Mouse (Mus musculus): ENCODE data around the gene Bcl3.
A peak's percentile ranks its signal among the peaks of the same experiment; 100 is the strongest.
"Not testable (repeated sequence)": the region's sequence is repeated elsewhere in the genome, so short reads cannot be mapped to it uniquely, and the experiment has no call there.

Bcl3 gene

DNA sequence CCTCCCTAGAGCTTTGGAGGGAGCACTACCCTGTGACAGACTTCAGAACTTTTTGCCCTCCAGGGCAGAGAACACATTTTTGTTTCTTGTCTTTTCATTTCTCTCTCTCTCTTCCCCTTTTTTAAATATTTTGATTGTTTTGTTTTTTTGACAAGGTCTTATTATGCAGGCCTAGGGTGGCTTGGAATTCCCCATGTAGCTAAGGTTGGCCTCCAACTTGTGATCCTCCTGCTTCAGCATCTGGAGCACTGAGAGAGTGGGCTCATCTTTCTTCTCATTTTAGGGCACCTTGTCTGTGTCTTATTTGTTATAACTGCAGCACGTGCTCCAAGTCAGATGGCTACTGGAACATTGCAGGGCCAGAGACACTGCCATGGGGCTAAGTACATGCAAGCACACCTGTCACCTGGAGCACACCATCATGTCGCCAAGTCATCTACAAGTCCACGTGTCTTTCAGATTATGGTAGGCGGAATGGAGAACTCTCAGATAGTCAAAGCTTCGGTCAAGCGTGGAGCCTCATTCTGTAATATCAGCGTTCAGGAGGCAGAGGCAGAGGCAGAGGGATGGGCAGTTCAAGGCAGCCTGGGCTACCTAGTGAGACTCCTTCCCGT, 16.1 kb downstream of the Bcl3 start:
- DNase-seq (ENCODE audit: low spot score in 2 of 2) = no peak

DNA sequence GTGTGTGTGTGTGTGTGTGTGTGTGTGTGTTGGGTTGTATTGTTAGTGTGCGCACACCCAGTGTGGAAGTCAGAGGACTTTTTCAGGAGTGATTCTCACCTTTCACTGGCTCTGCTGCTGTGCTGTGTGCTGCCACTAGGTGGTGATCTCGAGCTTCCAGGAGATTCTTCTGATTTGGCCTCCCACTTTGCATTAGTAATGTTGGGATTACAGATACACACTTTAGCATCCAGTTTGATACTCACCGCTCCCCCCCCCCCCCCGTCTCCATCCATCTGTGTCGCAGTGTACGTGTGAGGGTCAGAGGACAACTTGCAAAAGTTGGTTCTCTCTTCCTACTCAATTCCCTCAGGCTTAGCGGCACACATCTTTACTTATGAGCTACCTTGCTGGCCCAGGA, 19.6 kb downstream of the Bcl3 start:
- peak; percentile 74 to 75 for DNase-seq (ENCODE audit: low spot score in 2 of 2)

DNA sequence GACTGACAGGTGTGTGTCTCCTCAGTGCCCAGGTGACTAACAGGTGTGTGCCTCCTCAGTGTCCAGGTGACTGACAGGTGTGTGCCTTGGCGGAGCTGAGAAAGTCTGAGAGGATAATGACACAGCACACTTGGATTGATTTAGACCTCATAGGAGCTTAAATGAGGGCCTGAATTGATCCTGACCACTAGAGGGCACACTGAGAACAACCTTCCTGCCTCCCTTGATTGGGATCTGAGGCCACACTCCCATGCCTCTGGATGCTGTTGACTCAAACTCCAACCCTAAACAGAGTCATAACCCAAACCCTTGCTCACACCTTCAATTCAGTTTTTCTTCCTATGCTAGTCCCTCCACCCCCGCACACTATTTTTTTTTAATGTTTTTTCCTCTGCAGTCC, 21.8 kb downstream of the Bcl3 start:
- peak in 1 of 2 experiments; percentile 47 for DNase-seq (ENCODE audit: low spot score in 2 of 2)

DNA sequence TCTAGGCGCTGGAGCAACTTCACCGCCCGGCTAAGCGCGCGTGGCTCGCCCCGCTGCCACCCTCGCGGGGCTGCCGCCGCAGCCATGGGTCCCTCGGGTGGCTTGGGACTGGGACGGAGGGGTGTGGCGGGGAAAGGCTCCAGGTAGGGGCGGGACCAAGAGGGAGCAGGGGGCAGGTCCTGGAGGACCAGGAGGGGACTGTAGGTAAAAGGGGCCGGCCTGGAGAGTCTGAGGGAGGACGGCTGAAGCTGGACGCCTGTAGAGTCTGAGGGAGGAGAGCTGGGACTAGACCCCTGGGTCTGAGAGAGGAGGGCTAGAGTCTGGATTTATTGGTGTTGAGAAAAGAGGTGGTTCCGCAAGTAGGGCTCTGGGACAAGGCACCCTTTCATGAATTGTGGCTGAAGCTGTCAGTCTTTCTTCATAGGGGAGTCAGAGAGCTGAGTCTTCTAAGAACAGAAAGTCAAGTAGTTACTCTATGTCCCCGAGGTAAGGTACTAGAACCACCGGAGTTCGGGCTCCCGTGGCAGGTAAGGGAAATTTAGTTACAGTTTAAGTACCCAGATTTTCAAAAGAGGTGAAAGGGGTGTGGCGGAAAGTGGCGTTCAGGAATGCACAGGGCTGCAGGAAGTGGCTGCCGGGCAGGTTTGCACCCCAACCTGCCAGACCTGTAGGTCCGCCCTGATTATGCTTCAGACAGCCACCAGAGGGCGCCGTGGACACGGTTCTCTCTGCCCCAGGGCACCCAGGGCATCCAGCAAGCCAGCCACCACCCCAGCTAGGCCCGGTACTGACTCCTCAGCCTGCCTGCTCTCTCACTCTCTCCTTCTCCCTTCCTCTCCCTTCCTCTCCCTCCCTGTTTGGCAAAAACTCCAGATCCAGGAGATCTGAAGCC, 25.6 kb downstream of the Bcl3 start, which contains the start of gene Cblc:
Gene Cblc (minus strand): TSS at position 113 of the 892 bp plus-strand sequence.
- peak; percentile 35 to 46 for DNase-seq (ENCODE audit: low spot score in 2 of 2)

DNA sequence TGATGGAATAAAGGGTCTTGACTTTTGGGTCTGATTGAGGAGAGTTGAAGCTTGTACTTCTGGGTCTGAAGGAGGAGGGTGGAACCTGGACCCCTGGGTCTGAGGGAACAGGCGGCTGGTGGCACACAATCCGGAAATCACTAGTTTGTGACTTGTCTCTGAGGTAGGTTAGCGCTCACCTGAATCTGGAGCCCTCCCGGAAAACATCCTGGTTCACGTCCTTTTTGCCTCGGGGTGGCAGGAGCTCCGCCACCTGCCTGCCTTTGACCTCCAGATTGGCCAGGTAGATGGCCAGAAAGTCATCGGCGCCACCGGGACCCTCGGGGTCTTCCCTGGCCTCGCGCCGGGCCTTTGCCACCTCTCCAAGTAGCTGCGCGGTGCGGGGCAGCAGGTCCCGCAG, 26.3 kb downstream of the Bcl3 start:
- no peak for DNase-seq (ENCODE audit: low spot score in 2 of 2)

DNA sequence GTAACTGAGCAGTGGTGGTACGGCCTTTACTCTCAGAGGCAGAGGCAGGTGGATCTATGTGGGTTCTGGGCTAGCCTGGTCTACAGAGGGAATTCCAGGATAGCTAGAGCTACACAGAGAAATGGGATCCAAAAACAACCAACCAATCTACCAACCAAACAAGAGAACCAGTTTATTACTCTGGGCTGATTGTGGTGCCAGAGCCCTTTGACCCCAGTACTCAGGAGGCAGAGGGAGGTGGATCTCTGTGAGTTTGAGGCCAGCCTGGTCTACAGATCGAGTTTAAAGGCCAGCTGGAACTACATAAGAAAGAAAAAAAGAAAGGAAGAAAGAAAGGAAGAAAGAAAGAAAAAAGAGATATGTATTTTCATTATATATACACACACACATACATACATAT, 27.3 kb downstream of the Bcl3 start:
- no peak for DNase-seq (ENCODE audit: low spot score in 2 of 2)

DNA sequence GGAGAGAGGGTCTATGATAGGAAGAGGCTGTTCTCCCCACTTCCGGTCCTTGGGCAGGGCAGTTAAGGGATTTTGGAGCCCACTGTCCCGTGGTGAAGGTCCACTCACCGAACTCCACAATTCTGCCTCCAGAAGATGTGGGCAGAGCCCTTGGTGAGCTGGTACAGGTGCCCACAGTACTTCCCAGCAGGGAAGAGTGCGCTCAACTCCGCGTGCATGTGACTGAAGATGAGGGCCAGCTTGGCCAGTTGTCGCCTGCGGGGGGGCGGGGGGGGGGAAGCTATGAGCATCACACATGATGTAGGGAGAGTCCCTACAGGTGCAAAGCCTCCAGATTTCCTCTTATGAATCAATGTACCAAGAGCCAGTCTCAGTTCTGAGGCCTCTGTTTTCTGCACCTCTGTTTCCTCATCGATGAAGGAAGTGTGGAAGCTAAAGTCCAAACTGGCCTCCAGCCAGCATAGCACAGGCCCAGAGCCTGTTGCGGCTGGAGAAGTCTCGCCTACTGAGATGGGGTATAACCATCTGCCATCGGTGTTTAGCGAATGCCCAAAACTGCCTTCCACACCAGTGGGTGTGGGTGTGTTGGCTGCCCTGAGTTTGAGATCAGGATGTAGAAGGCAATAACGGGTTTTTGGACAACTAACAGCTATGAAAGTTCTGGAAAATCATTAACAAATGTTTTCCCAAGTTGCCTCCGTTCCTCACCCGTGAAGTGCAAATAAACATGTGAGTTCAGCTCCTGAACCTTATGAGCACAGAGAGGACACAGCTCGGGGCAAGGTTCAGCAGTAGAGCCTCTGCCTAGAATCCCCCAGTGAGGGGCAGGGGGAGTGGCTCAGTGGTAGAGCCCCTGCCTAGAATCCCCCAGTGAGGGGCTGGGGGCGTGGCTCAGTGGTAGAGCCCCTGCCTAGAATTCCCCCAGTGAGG, 29.6 kb downstream of the Bcl3 start:
- DNase-seq (ENCODE audit: low spot score in 2 of 2) = no peak

DNA sequence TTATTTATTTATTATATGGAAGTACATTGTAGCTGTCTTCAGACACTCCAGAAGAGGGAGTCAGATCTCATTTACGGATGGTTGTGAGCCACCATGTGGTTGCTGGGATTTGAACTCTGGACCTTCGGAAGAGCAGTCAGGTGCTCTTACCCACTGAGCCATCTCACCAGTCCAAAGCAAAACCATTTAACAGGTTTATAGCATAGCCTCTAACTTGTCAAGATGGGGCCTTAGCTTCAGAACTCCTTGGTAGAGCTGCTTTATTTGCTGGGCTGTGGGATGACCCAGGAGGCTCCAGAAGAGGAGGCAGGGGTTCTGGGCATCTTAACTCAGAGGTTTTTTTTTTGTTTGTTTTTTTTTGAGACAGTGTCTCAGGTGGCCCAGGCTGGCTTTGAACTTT, 31.1 kb downstream of the Bcl3 start:
- DNase-seq (ENCODE audit: low spot score in 2 of 2) = not testable (repeated sequence)

DNA sequence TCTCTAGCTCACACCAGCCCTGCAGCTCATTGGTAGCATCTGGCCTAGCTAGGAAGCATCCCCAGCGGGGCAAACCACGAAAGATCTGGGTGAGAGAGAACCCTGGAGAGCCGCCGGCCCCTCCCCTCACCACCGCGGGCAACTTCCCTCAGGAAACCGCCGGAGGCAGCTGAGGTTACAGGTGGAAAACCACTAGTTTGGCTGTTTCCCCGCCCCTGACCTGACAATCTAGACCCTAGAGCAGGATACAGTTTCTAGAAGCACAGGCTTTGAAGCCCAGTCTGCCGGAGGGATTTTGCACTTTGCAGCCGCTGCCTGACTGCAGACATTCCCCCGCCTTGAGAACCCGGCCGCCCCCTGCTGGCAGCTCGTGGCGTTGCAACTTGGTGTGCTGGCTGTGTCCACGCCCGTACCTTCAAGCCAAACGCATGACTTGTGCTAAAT, 32.6 kb downstream of the Bcl3 start:
- DNase-seq (ENCODE audit: low spot score in 2 of 2) = peak; percentile 83 to 86

DNA sequence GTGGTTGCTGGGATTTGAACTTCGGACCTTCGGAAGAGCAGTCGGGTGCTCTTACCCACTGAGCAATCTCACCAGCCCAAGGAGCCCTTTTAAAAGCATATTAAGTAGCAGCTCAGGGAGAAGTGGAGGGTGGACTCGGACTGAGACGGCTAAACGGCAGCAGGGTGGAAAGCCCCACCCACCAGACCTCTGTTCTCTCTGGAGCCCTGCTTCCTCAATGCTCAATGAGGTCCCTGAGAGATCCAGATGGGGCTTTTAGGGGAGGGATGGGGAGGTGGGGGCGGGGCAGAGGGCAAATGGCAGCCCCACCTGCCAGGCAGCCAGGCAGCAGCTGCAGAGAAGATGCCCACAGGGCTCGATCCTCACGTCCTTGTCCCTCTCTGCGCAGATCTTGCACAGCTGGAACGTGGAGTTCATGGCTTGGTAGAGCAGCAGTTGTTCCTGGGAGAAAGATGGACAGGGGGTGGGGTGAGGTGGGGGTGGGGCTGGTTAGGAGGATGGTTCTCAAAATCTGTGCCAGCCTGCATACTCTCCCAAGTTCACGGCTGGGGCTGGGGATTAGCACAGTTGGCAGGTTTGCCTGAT, 36.6 kb downstream of the Bcl3 start:
- DNase-seq (ENCODE audit: low spot score in 2 of 2) = no peak

DNA sequence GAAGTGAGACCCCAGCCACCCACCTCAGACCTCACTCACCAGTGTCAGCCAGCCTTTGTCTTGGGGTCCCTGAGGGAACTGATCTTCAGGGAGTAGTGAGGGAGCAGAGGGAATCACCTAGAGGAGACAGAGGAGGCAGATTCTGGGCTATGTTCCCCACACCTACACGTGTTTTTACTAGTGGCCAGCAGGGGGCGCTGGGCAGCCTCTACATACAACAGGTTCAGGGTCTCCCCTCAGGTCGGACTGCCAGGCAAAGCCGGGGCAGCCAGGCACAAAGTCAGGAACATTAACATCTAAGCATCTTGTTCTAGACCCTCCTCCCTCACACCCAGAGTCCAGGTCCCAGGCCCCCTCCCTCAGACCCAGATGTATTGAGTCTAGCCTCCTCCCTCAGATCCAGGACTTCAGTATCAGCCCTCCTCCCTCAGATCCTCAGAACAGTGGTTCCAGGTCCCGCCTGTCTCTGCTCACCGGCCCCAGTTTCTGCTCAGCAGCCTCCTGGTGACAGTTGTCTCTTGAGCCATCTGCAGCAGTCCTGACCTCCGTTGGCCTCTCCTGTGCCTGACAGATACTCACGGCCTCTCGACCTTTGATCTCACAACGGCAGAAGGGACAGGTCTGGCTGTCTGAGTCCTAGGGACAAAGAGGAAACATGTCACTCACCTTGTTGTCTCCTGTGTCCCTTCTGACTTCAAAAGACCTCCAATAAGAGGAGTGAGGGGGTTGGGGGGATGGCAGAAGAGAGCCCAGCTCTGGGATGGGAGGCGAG, 37.6 kb downstream of the Bcl3 start:
- DNase-seq (ENCODE audit: low spot score in 2 of 2) = no peak

DNA sequence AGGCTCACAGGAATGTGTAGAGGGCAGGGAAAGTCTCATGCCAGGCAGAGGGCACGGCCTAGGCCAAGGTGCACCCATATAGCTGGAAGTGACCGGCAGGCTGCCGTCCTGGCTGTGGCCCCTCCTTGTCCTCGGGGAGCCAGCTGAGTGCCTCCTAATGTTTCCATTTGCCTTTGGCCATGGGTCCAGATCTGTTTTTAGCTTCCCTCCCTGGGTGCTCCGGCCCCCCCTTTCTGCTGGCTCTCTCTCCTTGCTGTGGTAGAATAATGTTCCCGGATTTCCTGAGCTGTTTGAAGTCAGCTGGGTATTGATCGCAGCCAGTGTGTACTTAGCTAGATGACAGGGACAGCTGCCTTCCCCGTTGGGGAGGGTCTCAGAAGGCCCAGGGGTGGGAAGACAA, 38.9 kb downstream of the Bcl3 start:
- DNase-seq (ENCODE audit: low spot score in 2 of 2) = no peak

DNA sequence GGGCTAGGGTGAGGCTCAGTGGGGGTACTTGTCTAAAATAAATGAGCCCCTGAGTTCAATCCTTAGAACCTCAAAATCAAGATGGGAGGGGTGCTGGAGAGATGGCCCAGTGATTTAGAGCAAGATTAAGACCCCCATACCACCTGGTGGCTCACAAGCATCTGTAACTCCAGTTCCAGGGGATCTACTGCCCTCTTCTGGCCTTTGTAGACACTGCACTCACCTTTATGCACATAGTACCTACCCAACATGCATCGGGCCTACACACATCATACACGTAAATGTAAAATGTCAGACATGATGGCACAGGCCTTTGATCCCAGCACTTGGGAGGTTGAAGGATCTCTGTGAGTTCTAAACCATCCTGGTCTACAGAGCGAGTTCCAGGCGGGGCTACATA, 39.9 kb downstream of the Bcl3 start:
- no peak for DNase-seq (ENCODE audit: low spot score in 2 of 2)

DNA sequence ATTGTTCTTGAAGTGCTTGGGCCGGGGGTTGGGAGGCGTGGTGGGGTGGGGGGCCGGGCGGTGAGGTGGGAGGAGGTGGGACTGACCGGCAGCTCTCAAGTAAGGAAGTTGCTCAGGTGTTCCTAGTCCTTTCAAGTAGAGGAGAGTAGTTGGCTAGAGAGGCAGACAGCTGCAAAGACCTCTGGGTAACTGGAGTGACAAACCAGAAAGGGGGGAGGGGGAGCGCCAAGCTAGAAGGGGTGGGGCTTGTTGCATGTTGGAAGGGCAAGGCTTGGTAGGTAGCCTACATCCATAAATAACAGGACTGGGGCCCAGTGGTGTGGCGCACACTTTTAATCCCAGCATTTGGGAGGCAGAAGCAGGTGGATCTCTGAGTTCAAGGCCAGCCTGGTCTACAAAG, 40.8 kb downstream of the Bcl3 start:
- no peak for DNase-seq (ENCODE audit: low spot score in 2 of 2)

DNA sequence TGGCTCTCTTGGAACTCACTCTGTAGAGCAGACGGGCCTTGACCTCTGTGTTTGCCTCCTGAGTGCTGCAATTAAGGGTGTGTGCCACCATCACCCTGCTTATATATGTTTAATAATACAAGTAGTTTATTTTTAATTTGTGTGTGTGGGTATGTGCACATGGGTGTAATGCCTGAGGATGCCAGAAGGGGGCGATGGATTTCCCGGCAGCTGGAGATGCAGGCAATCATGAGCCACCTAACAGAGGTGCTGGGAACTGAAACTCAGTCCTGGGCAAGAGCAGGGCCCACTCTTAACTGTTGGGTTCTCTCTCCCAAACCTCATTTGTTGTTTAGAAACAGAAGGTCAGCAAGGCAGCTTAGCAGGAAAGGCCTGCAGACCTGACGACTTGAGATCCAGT, 42.7 kb downstream of the Bcl3 start:
- no peak for DNase-seq (ENCODE audit: low spot score in 2 of 2)

DNA sequence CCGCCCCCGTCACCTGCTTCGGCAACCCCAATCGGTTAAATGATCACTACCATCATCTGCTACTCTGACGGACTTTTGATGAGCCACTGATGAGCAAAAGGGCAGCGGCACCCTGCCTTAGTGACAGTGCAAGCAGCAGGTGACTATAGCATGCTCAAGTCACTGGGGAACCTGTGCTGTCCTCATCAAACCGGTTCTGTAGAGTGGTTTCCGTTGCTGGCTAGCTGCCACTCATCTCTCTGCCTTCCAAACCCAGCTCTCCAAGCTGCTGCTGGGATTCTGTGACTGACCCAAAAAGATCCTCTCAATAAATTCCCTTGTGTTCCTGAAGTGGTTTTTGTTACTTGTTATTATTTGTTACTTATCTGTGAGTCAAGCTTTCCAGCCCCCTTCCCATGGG, 43.9 kb downstream of the Bcl3 start:
- DNase-seq (ENCODE audit: low spot score in 2 of 2) = no peak

DNA sequence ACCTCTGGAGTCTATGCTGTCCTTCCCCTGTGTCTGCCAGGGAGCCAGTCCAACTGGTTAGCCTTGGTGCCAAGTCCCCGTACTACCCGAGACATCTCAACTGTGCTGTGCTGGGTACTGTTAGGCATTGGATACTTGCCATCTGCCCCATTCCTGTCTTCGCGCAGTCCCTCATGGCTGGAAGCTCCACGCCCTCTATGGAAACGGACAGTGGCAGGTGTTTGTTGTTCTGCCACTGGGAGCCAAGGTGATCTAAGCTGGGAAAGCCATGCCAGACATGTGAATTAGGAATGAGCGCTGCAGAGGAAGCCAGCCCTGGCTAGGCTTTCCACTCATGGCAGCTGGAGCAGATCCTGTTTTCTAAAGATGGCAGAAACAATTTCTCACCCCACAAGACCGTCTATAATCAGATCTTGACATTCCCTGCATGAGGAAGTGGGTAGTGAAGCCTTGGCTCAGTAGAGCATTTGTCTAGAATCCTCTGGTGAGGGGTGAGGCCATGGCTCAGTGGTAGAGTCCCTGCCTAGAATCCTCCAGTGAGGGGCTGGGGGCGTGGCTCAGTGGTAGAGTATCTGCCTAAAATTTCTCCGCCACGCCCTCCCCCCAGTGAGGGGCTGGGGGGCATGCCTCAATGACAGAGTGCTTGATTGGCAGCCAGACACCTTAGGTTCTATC, 45.4 kb downstream of the Bcl3 start:
- no peak for DNase-seq (ENCODE audit: low spot score in 2 of 2)

DNA sequence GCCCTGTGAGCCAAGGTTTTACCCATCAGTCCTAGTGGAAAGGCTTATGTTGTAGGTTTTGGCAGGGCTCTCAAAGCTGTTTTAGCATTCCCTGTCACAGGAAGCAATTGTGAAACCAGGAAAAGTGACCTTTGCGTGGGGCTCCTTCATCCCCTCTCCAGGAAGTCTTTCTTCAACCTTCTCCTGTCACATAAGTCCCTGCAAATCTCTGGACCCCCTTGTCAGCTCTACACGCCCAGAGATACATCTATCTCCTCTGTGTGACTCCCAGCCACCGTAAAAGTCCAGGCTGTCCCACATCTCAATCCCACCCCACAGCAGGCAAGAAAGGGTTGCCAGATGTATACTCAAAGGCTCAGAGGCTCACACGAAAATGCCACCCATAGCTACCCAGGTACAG, 50.9 kb downstream of the Bcl3 start:
- DNase-seq (ENCODE audit: low spot score in 2 of 2) = no peak

DNA sequence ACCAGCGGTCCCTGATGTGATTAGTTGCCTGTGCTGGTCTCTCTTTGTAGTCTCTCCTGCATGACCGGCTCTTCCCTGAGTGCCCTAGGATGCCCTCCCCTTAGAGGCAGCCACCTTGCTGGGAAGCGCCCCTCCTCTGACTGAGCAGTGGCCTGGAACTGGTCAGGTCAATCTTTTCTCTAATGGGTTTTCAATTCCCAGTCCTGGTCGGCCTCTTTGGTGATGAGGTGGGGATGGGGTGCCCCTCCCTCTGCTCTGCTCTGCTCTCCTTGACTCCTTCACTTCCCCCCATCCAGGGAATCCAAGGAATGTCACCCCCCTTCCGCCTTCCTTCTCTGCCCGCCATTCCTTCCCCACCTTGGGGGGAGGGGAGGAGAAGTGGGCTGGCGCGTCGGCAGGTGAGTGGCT, 51.6 kb downstream of the Bcl3 start, which contains the start of gene Bcam:
Gene Bcam (minus strand): TSS at position 33 of the 408 bp plus-strand sequence.
- no peak for DNase-seq (ENCODE audit: low spot score in 2 of 2)

DNA sequence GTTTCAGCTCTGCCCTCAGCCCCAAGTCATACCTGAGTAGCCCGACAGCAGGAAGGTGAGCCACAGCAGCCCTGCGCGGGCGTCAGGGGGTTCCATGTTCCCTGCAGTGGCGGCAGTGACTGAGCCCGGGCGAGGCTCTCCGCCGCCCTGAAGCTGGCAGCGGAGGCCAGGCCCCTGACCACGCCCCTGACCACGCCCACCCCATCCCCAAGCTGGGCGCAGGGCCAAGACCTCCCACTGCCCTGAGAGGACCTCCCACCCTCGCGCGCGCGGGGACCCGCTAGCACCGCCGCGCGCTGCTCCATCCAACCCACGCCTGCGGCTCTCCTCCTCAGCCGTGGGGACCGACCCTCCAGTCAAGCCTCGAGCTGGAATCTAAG, 52.2 kb downstream of the Bcl3 start:
- DNase-seq (ENCODE audit: low spot score in 2 of 2) = peak; percentile 46 to 49

Measured in frontal cortex, postnatal 36 days (tissue).